Mouse (Mus musculus): Measurements from ENCODE around the gene Mfsd12.

Mfsd12 gene

GRCm38 (mm10) chr10:81379809-81380378 lies 22.6 kb downstream of the Mfsd12 start:
- no peak for DNase-seq (ENCODE audit: low spot score in 2 of 2)

GRCm38 (mm10) chr10:81382039-81382438 lies 24.7 kb downstream of the Mfsd12 start:
- DNase-seq (ENCODE audit: low spot score in 2 of 2), result no peak

- peak; percentile 98 to 99 for DNase-seq (ENCODE audit: low spot score in 2 of 2)
Observed at GRCm38 (mm10) chr10:81383802-81384604, 26.7 kb downstream of the Mfsd12 start, which contains the start of the genes Dohh and Gm48551. Gene Dohh (plus strand): TSS chr10:81384428. Gene Gm48551 (plus strand): TSS chr10:81384466.

GRCm38 (mm10) chr10:81384605-81384982 lies 27.3 kb downstream of the Mfsd12 start:
- DNase-seq (ENCODE audit: low spot score in 2 of 2), result no peak

- DNase-seq (ENCODE audit: low spot score in 2 of 2), result no peak
Observed at GRCm38 (mm10) chr10:81385603-81386306, 28.5 kb downstream of the Mfsd12 start.

- DNase-seq (ENCODE audit: low spot score in 2 of 2), result no peak
Observed at GRCm38 (mm10) chr10:81387716-81388115, 30.4 kb downstream of the Mfsd12 start.

GRCm38 (mm10) chr10:81388505-81389055 lies 31.3 kb downstream of the Mfsd12 start, which contains the start of gene Gm48552:
Gene Gm48552 (plus strand): TSS chr10:81389005.
- DNase-seq (ENCODE audit: low spot score in 2 of 2), result no peak

- no peak for DNase-seq (ENCODE audit: low spot score in 2 of 2)
Observed at GRCm38 (mm10) chr10:81389373-81389772, 32.1 kb downstream of the Mfsd12 start.

GRCm38 (mm10) chr10:81389801-81390677 lies 32.7 kb downstream of the Mfsd12 start:
- peak in 1 of 2 experiments; percentile 65 for DNase-seq (ENCODE audit: low spot score in 2 of 2)

GRCm38 (mm10) chr10:81390678-81390965 lies 33.3 kb downstream of the Mfsd12 start:
- no peak for DNase-seq (ENCODE audit: low spot score in 2 of 2)

GRCm38 (mm10) chr10:81392270-81392669 lies 35.0 kb downstream of the Mfsd12 start:
- no peak for DNase-seq (ENCODE audit: low spot score in 2 of 2)

- DNase-seq (ENCODE audit: low spot score in 2 of 2), result no peak
Observed at GRCm38 (mm10) chr10:81392781-81393185, 35.5 kb downstream of the Mfsd12 start, which contains the start of gene Smim24. Gene Smim24 (plus strand): TSS chr10:81393051.

GRCm38 (mm10) chr10:81393456-81394063 lies 36.3 kb downstream of the Mfsd12 start:
- DNase-seq (ENCODE audit: low spot score in 2 of 2), result no peak

GRCm38 (mm10) chr10:81395127-81395526 lies 37.8 kb downstream of the Mfsd12 start:
- DNase-seq (ENCODE audit: low spot score in 2 of 2), result no peak

GRCm38 (mm10) chr10:81395865-81396264 lies 38.6 kb downstream of the Mfsd12 start:
- DNase-seq (ENCODE audit: low spot score in 2 of 2), result no peak

GRCm38 (mm10) chr10:81396749-81397148 lies 39.5 kb downstream of the Mfsd12 start:
- DNase-seq (ENCODE audit: low spot score in 2 of 2), result no peak

GRCm38 (mm10) chr10:81399296-81399695 lies 42.0 kb downstream of the Mfsd12 start:
- DNase-seq (ENCODE audit: low spot score in 2 of 2), result no peak

GRCm38 (mm10) chr10:81399798-81400308 lies 42.6 kb downstream of the Mfsd12 start:
- DNase-seq (ENCODE audit: low spot score in 2 of 2), result no peak

- DNase-seq (ENCODE audit: low spot score in 2 of 2), result no peak
Observed at GRCm38 (mm10) chr10:81400371-81401204, 43.3 kb downstream of the Mfsd12 start.

GRCm38 (mm10) chr10:81401205-81401520 lies 43.9 kb downstream of the Mfsd12 start:
- no peak for DNase-seq (ENCODE audit: low spot score in 2 of 2)

Measured in urinary bladder, adult 18-20 months (tissue).